Mouse (Mus musculus) CH12.LX (cell line): ENCODE data around the gene Pak4. TPM values are rescaled to one million over a fixed set of nuclear protein-coding genes. Genes with fewer than 3 reads are reported as not detected.
"Not testable (repeated sequence)": the region's sequence is repeated elsewhere in the genome, so short reads cannot be mapped to it uniquely, and the experiment has no call there.

Experiments
- DNase-seq: peaks from one replicate; pipeline ENCODE4 v3.0.0-alpha.2; 2013; ENCODE audit errors: extremely low read depth
- H3K27ac ChIP-seq: 2 replicates; pipeline ENCODE4 v1.5.1; 2012; ENCODE audit warnings: low read depth, mild to moderate bottlenecking, control low read depth, moderate library complexity; ENCODE audit not compliant: insufficient read depth
- H3K27me3 ChIP-seq: replicated peaks from 2 replicates; pipeline ENCODE3; 2012; ENCODE audit warnings: inconsistent platforms
- H3K36me3 ChIP-seq, 2 experiments: replicated peaks in 1 of 2; 2 replicates each; pipeline versions ENCODE3 to v1.6.1; 2012; ENCODE audit warnings: inconsistent platforms in 1 of 2, low read length in 1 of 2, mild to moderate bottlenecking in 1 of 2, mixed read lengths in 1 of 2, moderate library complexity in 1 of 2; ENCODE audit not compliant: control insufficient read depth in 1 of 2, insufficient read depth in 1 of 2
- H3K4me1 ChIP-seq, 2 experiments: 2 replicates each; pipeline ENCODE4 v1.6.1; 2012; ENCODE audit warnings: inconsistent platforms in 1 of 2, moderate library complexity in 1 of 2; ENCODE audit not compliant: insufficient read depth in 2 of 2, control insufficient read depth in 1 of 2
- H3K4me2 ChIP-seq: 2 replicates; pipeline ENCODE4 v1.6.1; 2012; ENCODE audit warnings: low read depth, mild to moderate bottlenecking, control low read depth; ENCODE audit not compliant: poor library complexity, insufficient read depth, severe bottlenecking
- H3K4me3 ChIP-seq, 3 experiments: fragments of 150-350 bp in 1 of 3; sonication (generic) in 1 of 3; replicated peaks in 1 of 3; 2 replicates each; pipeline versions ENCODE3 to v1.5.1; 2011 to 2012; ENCODE audit warnings: low read depth in 2 of 3, low read length in 2 of 3, mild to moderate bottlenecking in 2 of 3, moderate library complexity in 2 of 3, control low read depth in 1 of 3, improper control_type of control experiment in 1 of 3, inconsistent platforms in 1 of 3, mixed read lengths in 1 of 3; ENCODE audit not compliant: poor library complexity in 1 of 3
- H3K79me2 ChIP-seq: replicated peaks from 2 replicates; pipeline ENCODE4 v1.6.1; 2012; ENCODE audit warnings: mild to moderate bottlenecking, moderate library complexity; ENCODE audit not compliant: control insufficient read depth, poor library complexity, insufficient read depth, severe bottlenecking; ENCODE audit errors: extremely low read depth
- H3K9ac ChIP-seq: 2 replicates; pipeline ENCODE4 v1.6.1; 2012; ENCODE audit warnings: low read depth, mild to moderate bottlenecking, control low read depth, moderate library complexity; ENCODE audit not compliant: insufficient read depth
- H3K9me3 ChIP-seq: replicated peaks from 2 replicates; pipeline ENCODE3; 2012; ENCODE audit warnings: low read length, inconsistent platforms, mixed read lengths
- CTCF ChIP-seq, 2 experiments: IDR thresholded peaks in 1 of 2; conservative IDR thresholded peaks in 1 of 2; 2 replicates each; pipeline ENCODE4 v1.5.1; 2011 to 2012; ENCODE audit warnings: low read depth in 2 of 2, low read length in 2 of 2, improper control_type of control experiment in 1 of 2, inconsistent platforms in 1 of 2, mild to moderate bottlenecking in 1 of 2, moderate library complexity in 1 of 2
- EP300 ChIP-seq: IDR thresholded peaks from 2 replicates; pipeline ENCODE4 v1.6.1; 2011; ENCODE audit warnings: low read length, improper control_type of control experiment
- JUN ChIP-seq: IDR thresholded peaks from 2 replicates; pipeline ENCODE4 v1.6.1; 2011; ENCODE audit warnings: low read depth, mild to moderate bottlenecking, low read length, improper control_type of control experiment, moderate library complexity; ENCODE audit not compliant: insufficient read depth
- MAFK ChIP-seq: IDR thresholded peaks from 2 replicates; pipeline ENCODE4 v1.6.1; 2011; ENCODE audit warnings: low read length, improper control_type of control experiment; ENCODE audit not compliant: insufficient replicate concordance
- MYC ChIP-seq: IDR thresholded peaks from 2 replicates; pipeline ENCODE4 v1.6.1; 2011; ENCODE audit warnings: low read depth, mild to moderate bottlenecking, improper control_type of control experiment, low read length
- POLR2AphosphoS2 ChIP-seq: IDR thresholded peaks from 2 replicates; pipeline ENCODE4 v1.6.1; 2011; ENCODE audit warnings: low read depth, low read length, improper control_type of control experiment
- SIN3A ChIP-seq: IDR thresholded peaks from 2 replicates; pipeline ENCODE4 v1.6.1; 2012; ENCODE audit warnings: low read length, improper control_type of control experiment, inconsistent platforms
- SMC3 ChIP-seq: IDR thresholded peaks from 2 replicates; pipeline ENCODE4 v1.6.1; 2011; ENCODE audit warnings: low read depth, low read length, improper control_type of control experiment
- TBP ChIP-seq: conservative IDR thresholded peaks from 2 replicates; pipeline ENCODE4 v1.6.1; 2011; ENCODE audit warnings: low read depth, low read length, improper control_type of control experiment
- TCF12 ChIP-seq: IDR thresholded peaks from 2 replicates; pipeline ENCODE4 v1.6.1; 2014; ENCODE audit warnings: low read depth, mild to moderate bottlenecking, inconsistent platforms, low read length, improper control_type of control experiment
- UBTF ChIP-seq: IDR thresholded peaks from 2 replicates; pipeline ENCODE4 v1.6.1; 2012; ENCODE audit warnings: low read depth, mild to moderate bottlenecking, inconsistent platforms, low read length, improper control_type of control experiment, moderate library complexity
- dilution Hi-C: fragments of 300-500 bp; cut with MboI; formaldehyde crosslinking; loops from 2 replicates; pipeline ENCODE4 v1.14.3; 2020; ENCODE audit warnings: low sequenced_read_pairs; ENCODE audit not compliant: extremely low pct_unique_long_range_greater_than_20kb, extremely low pct_ligation_motif_present
- in situ Hi-C: fragments of 300-500 bp; cut with MboI; formaldehyde crosslinking; loops from 3 replicates; pipeline ENCODE4 v1.14.3; 2019; ENCODE audit warnings: low sequenced_read_pairs, low pct_ligation_motif_present, low pct_unique_long_range_greater_than_20kb, mixed read lengths
- polyA plus RNA-seq: library from polyadenylated mRNA; unstranded; fragments of >175 nt; gene quantifications from 2 replicates; pipeline ENCODE4 v1.2.1, GENCODE M21; 2012; ENCODE audit warnings: low read depth; ENCODE audit not compliant: insufficient read length
- total RNA-seq, 2 experiments: library from RNA; depleted of rRNA; stranded (reverse); fragments of 300-350 nt in 1 of 2; fragments of >200 nt in 1 of 2; gene quantifications; 2 replicates each; pipeline ENCODE4 v1.2.3; 2012 to 2014

Gene Pak4
- total and polyA plus RNA-seq, 3 experiments, result 7.5 to 11.2 (median 8.3) TPM

DNA sequence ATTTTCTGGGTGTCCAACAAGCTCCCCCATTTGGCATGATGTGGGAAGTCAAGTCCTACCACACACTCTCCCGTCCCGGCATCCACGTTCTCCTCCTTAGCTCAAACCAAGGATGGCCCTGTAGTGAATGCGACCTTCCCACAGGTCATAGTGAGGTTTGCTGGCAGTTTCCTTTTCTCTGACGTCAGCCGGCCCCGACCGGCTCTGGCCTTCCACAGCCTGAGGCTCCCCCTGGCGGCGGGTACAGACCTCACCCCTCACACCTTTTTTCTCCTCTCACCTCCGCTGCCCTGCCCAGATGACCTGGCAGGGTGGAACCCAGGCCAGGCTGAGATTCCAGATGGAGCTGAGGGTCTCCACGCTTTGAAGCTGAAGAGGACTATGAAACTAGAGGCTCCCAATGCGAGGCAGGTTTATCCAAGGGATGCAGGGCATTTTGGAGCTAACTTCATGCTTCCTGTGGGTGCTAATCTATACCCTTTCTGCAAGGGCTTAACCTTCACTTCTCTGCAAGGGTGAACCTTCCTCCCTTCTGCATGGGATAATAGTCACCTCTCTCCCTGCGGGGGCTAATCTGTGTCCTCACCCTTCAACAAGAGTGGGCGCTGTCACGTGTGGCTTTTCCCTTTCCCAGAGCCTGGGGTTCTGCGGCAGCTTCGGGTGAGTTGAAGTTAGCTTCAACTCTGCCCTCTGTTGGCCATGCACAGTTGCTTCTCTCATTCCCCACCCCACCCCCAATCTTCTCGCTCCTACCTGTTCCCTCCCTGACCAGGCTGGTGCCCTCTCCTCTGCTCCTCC, 69.9 kb downstream of the Pak4 start (continued):
- TF ChIP-seq MYC, result no peak
- TF ChIP-seq SMC3, result peak; percentile 95
- no peak for TF ChIP-seq MAFK
- no peak for TF ChIP-seq POLR2AphosphoS2
- TF ChIP-seq TCF12, result peak; percentile 41; the same call in 1 of the 2 replicates
- peak; percentile 18; the same call in 1 of the 2 replicates for TF ChIP-seq JUN
- no peak for TF ChIP-seq EP300

DNA sequence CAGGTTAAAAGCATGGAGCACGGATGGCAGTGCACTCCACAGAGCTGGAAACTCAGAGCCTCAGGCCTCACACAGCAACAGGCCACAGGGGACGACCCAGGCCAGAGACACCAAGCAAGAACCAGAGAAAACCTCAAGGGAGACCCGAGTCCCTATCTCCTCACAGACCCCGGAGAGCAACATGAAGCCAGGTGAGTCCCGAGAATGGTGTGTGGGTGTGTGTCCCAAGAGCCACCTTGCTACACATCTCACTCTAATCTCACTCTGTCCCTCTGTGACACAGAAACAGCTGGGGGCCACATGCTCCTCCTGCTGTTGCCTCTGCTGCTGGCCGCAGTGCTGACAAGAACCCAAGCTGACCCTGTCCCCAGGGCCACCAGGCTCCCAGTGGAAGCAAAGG, 75.4 kb downstream of the Pak4 start, which contains the start of gene Ifnl3:
Ifnl3 (plus strand) TSS at position 301 of the 400 bp plus-strand sequence.
- H3K4me2 ChIP-seq, H3K9ac ChIP-seq, DNase-seq, in situ Hi-C loops, H3K27ac ChIP-seq, H3K4me1 ChIP-seq, dilution Hi-C loops, H3K9me3 ChIP-seq, H3K36me3 ChIP-seq, H3K79me2 ChIP-seq, H3K4me3 ChIP-seq: not testable (repeated sequence)
- H3K27me3 ChIP-seq, result peaks cover 24% of the 10 kb centered on the region

DNA sequence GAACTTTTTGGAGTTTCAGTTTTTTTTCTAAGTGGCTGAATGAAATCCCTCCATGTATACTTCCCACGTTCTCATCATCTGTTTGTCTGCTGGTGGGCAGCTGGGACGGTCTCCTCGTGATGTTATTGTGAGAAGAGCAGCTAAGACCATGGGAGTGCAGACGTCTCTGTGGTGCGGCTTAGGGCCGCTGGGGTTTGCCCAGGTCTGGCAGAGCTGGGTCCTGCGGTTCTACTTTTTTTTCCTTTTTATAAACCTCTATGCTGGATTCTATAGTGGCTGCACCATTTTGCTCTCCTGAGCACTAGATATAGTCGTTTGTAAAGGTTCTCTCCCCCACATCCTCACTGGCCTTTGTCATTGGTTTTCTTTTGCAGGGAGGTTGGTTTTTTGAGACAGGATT, 86.5 kb downstream of the Pak4 start:
- Histone ChIP-seq H3K27me3 (peaks cover 54% of the 10 kb centered on the region), H3K36me3 (no peaks in the 10 kb centered on the region), H3K4me3 (no peak overlapping the region), H3K4me2 (peak overlapping the region; percentile 8; the same call in 1 of the 2 replicates), H3K27ac (no peak overlapping the region), H3K9me3 (no peaks in the 10 kb centered on the region), H3K79me2 (no peaks in the 10 kb centered on the region), H3K4me1 (peaks cover 0 to 10% of the 10 kb centered on the region in 2 experiments; a peak in 1 of 4 replicates), H3K9ac (0 out of 2 replicates have a peak overlapping the region, but pooled peaks have one; percentile 23)
- DNase-seq, result no peak
- TF ChIP-seq TBP (peak; percentile 96), UBTF (peak; percentile 98), SIN3A (no peak), CTCF (conservative IDR thresholded peaks at IDR 0.05 in 1 of 2, IDR thresholded peaks at IDR 0.05 in 1 of 2; ENCODE audit: low read depth in 2 of 2, low read length in 2 of 2) (0 out of 4 replicates have a peak, but pooled peaks of 1 of the 2 experiments have one; percentile 2)
- in situ Hi-C loops (no loop called here), dilution Hi-C loops (no loop called here)

DNA sequence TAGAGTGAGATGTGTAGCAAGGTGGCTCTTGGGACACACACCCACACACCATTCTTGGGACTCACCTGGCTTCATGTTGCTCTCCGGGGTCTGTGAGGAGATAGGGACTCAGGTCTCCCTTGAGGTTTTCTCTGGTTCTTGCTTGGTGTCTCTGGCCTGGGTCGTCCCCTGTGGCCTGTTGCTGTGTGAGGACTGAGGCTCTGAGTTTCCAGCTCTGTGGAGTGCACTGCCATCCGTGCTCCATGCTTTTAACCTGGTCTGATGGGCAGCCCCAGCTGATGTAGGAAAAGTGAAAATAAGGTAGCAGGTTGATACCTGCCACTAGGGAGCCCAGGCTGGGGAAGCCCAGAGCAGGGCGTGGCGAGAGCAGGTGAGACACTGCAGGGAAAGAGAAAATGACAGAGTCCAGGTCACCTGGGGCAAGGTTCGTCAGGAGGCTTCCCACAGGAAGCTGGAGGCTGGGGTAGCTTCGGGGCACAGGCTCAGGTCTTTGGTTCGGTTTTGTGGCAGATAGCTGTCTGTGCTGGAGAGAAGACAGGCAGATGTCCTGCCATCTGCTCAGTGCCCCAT, 87.5 kb downstream of the Pak4 start, which contains the start of gene Ifnl2:
Ifnl2 (minus strand) TSS at position 51 of the 570 bp plus-strand sequence.
- H3K4me1 ChIP-seq, dilution Hi-C loops: not testable (repeated sequence)

DNA sequence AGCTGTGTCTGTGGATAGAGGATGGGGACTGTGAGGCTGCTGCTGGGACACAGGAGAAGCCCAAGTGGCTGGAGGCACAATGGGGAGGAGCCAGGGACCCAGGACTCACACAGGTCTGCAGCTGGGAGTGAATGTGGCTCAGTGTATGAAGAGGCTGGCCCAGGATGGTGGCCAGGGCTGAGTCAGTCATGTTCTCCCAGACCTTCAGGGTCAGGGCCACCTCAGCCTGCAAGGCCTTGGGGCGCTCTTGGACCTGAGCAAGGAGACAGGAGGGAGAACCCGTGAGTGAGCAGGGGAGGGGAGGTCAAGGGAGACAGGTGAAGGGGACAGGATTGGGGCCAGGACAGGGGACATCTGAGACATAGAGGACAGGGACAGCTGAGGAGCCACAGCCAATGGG, 88.9 kb downstream of the Pak4 start:
- in situ Hi-C loops, dilution Hi-C loops, H3K27ac ChIP-seq, H3K4me1 ChIP-seq, H3K36me3 ChIP-seq, DNase-seq, H3K79me2 ChIP-seq, H3K9me3 ChIP-seq, H3K9ac ChIP-seq, H3K4me3 ChIP-seq, H3K4me2 ChIP-seq: not testable (repeated sequence)
- H3K27me3 ChIP-seq, result peaks cover 57% of the 10 kb centered on the region

More for the DNA sequence above, 87.5 kb downstream of the Pak4 start, which contains the start of gene Ifnl2:
- H3K79me2 ChIP-seq, in situ Hi-C loops, DNase-seq, H3K4me3 ChIP-seq, H3K36me3 ChIP-seq, H3K9ac ChIP-seq, H3K9me3 ChIP-seq, H3K27ac ChIP-seq: not testable (repeated sequence)
- peaks cover 52% of the 10 kb centered on the region for H3K27me3 ChIP-seq
- H3K4me2 ChIP-seq, result peak within 1 kb of the TSS; percentile 13; the same call in 1 of the 2 replicates
